Mouse (Mus musculus) heart, postnatal 36 days (tissue): Measurements from ENCODE around the gene Plekho1. TPM values are rescaled to one million over a fixed set of nuclear protein-coding genes. Genes with fewer than 3 reads are reported as not detected.
"Not testable (repeated sequence)": the region's sequence is repeated elsewhere in the genome, so short reads cannot be mapped to it uniquely, and the experiment has no call there.

ENCODE experiments used
- DNase-seq, 2 experiments: peaks; one replicate each; pipeline ENCODE4 v3.0.0; 2021 to 2022
- intact Hi-C: fragments of 180-260 bp; cut with DNase I; formaldehyde crosslinking; loops from one replicate; pipeline ENCODE4 v1.15.1; 2025
- total RNA-seq, 2 experiments: library from RNA; stranded (reverse); gene quantifications; 2 replicates each; pipeline ENCODE4 v1.2.3; 2021

Plekho1 gene
- total RNA-seq, 2 experiments from 2014 or later: 73.4 to 81.1 TPM

DNA sequence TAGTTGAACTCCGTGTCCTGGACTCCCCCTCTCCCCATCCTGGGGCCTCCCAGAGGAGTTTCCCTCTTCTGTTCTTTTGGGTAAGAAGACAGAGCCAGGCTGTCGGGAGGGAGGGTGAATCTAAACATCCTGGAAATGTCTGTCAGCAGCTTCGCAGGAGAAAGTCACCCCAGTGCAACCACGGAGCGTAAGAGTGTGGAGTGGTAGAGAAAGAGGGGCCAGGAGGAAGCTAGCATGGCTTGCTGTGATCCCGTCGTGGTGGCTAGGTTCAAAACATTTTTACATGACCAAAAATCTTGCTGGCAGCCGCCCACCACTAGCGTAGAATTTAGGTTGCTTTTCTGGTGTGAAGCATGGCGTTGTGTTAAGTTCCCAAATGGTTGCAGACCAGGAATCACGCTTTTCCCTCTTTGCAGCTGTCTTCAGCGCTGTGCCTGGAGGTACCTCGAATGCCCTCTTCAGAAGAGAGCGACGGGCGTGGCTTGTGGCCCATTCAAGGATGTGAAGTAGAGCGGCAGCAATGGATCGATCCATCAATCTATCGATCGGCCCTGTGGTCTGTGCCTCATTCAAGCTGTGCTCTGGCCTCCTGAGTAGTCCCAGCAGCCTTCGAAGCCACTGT is 9.7 kb downstream of the Plekho1 start:
- intact Hi-C loops: no loop called here
- DNase-seq: peak; percentile 38 to 44

DNA sequence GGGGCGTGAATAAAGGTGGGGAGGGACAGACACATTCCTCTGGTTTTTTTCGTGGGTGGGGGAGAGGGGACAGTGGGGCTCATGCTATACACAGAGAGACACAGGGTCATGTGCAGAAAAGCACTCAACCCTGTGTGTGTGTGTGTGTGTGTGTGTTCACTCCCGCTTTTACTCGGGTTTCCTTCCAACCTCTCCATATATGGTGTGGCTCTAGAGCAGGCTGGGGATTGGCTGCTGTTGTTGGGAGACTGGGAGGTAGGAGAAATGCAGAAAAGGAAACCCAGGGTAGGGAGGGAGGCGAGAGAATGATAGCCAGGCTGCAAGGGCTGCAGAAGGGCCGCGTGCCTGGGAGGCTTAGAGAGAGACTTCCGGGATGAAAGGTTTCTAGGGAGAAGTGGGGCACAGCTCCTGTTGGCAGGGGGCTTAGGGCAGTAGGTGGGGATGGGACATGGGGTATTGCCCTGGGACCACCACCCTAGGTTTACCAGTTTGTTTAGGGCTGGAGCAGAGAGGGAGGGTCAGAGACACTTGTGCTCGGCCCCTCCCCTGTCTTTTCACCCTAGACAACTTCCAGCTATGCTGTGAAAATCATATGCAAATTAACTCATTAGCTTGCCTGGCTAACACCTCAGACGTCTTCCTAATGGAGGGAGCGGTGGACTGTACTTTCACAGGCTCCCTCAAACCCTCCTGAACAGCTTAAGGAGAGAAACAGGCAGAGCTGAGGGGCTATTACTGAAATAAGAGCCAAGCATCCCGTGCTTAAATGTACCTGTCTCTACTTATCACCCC is 10.4 kb downstream of the Plekho1 start:
- intact Hi-C loops: loop anchor here (2.0 kb wide), 1 partner anchor 13 kb away; no protein-coding TSS in a partner anchor
- DNase-seq: peak; percentile 61 to 62

DNA sequence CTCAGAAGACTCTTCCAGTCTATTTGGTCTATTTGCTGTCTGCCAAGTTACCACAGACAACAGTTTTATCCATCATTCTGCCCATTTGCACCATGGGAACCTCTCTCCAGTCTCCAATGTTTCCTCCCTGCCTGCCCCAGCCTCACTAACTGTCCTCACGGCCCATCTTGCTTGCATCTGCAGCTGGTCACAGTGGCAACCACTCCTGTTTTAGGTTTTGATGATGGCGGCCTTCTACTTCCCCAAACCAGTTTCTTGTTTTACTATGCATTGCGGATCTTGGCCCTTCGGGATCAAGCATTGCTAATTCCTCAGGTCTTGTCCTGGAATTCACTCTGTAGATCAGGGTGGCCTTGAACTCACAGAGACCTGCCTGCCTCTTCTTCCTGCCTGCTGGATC is 13.7 kb downstream of the Plekho1 start:
- no peak for DNase-seq
- intact Hi-C loops: no loop called here

DNA sequence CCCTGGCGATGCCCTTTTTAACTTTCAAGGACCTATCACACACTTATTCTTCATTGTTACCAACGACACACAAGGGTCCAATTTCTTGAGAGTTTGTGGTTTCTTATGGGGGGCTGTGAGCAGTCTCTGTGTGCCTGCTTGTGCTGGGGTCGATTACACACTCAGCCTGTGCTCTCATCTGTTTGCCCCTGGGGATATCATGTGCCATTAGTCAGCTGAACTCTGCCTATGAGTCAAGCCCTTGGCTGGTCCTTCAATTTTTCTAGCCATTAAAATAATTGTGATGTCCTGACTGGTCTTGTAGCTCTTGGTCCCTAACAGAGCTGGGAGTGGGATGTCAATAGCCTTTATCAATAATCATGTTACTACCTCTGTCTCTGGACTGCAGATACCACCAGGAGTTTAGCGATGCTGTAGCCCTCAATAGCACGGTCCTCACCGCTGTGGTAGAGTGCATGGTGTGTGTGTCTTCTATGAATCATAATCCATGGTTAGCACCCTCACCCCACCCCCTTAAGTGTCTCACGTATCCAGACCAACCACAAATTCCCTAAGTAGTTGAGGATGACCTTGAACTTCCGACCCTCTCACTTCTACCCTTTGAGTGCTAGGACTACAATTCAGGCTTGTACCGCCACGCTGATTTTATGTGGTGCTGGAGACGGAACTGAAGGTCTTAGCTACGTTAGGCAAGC is 15.4 kb downstream of the Plekho1 start:
- intact Hi-C loops: no loop called here
- no peak for DNase-seq

DNA sequence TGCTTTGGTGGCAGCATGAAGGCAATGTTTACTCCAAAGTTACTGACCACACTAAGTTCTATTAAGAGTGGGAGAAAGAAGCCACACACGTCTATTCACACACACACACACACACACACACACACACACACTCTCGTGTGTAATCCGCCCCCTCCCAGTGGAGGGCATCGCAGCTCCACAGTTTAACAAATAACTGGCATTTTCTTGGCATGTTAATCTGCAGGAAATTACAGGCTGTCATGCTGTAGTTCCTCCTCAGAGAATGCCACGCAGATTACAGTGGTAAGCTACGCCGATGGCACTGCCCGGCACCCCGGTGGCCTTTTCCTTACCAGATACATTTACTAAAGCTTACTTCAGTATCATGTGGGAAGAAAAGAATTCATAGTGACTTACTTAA is 17.5 kb downstream of the Plekho1 start:
- intact Hi-C loops: no loop called here
- DNase-seq: no peak

DNA sequence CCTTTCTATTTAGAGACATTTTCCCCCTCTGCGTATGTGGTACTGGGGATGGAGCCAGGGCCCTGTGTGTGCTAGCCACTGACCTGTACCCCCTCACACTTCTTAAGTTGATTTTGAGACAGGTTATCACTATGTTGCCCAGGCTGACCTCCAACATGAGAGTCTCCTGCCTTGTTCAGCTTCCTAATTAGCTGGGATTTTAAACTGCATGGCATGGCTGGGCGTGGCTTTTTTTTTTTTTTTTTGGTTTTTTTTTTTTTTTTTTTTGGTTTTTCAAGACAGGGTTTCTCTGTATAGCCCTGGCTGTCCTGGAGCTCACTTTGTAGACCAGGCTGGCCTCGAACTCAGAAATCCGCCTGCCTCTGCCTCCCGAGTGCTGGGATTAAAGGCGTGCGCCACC is 18.2 kb downstream of the Plekho1 start:
- intact Hi-C loops, DNase-seq: not testable (repeated sequence)

DNA sequence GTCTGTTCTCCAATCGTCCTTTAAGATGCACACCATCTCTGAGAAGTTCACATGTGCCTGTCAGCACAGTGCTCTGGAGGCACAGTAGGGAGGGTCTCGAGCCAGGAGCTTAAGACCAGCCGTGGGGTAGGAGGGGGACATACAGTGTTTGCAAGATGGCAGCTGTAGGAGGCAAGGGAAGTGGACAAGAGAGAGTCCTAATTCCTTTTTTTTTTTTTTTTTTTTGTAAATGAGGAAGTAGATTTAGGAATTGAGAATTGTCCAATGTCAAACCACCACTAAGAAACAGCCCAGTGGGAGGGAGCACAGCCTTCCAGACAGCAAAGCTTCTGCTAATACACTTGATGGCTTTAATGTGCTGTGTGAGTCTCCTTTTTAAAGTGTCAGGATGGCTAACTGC is 18.7 kb downstream of the Plekho1 start:
- DNase-seq: no peak
- intact Hi-C loops: no loop called here

DNA sequence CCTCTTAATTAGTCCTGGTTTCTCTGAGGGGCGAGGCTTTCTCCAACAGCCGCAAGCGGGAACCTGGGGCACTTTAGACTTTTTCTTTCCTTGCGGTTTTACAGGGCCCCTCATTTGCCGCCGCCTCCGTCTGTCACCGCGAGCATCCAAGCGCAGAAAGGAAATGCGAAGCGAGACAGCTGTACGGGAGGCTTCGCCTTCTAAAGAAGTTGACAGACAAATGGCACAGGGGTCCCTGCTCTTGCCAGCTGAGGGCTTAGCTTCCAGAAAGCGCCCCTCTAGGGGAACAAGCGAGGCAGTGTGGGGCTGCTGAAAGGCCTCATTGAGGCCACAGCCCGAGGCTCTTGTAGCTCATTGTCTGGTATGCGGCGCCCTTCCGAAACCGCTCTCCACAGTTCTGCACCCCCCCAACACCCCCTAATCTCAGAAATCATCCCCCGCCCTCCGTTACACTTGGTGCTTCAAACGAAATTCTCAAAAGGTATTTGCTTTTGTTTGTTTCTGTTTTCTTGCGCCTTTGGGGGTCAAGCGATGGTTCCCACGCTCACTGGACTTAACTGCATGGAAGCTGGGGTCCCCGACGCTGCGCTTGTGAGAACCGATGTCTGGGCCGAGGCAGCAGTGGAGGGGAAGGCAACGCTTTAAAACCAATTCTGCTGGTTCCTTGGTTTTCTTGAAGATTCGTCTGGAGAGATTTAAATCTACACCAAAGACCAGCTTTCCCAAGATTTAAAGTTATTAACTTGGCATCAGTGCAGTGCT is 22.7 kb downstream of the Plekho1 start:
- intact Hi-C loops: no loop called here
- no peak for DNase-seq

DNA sequence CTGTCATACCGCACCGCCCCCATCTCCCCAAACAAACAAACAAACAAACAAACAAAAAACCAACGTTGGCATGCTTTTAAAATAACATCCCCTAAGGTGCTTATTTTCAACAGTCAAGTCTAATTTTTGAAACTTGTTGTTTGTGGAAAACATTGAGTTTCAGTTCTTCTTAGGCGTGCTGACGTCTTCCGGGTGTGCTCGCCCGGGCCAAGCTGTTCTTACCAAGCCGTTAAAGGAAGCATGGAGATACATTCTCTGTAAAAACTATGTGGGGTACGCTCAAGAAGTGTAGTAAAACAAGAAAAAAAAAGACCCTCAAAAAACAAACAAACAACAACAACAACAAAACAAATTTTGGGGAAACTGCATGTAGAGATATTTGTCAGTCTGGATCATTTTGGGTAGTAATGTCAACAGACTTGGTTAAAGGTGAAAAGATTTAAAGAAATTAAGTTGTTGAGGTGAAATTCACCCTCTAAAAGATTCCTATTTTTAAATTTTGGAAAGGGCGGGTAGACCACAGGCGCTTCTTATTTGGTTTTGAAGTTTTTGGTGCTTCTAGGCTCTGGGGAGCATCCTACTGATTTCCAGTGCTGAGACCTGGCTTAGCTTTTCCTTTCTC is 23.4 kb downstream of the Plekho1 start:
- intact Hi-C loops: no loop called here

DNA sequence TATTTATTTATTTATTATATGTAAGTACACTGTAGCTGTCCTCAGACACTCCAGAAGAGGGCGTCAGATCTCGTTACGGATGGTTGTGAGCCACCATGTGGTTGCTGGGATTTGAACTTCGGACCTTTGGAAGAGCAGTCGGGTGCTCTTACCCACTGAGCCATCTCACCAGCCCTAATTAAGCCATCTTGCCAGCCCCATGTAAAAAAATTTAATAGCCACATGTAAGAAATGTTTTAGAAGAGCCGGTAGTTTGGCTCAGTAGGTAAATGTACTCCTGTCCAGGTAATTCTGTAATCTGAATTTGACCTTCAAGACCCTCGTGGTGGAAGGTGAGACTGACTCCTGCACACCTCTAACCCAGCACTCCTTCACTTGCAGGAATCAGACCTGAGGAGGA is 25.1 kb downstream of the Plekho1 start:
- intact Hi-C loops: not testable (repeated sequence)

More for the DNA sequence above, 23.4 kb downstream of the Plekho1 start:
- no peak for DNase-seq

DNA sequence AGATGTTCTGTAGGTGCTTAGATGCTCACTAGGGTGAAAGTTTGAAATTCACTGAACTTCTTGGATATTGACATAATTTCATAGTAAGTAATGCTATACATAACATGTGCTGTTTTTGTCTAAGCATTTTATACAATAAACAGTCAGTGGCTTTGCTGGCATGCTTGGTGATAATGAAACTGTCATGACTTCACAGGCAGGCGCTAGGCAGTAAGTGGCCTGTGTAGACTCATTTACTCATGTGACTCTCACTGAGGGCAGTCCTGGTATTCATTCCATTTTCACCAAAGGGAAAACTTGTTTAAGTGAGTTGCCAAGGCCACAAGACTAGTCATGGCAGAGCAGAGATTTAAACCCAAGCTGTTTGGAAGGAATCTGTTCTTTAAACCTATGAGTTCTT is 26.5 kb downstream of the Plekho1 start:
- intact Hi-C loops: no loop called here
- no peak for DNase-seq

More for the DNA sequence above, 25.1 kb downstream of the Plekho1 start:
- not testable (repeated sequence) for DNase-seq

DNA sequence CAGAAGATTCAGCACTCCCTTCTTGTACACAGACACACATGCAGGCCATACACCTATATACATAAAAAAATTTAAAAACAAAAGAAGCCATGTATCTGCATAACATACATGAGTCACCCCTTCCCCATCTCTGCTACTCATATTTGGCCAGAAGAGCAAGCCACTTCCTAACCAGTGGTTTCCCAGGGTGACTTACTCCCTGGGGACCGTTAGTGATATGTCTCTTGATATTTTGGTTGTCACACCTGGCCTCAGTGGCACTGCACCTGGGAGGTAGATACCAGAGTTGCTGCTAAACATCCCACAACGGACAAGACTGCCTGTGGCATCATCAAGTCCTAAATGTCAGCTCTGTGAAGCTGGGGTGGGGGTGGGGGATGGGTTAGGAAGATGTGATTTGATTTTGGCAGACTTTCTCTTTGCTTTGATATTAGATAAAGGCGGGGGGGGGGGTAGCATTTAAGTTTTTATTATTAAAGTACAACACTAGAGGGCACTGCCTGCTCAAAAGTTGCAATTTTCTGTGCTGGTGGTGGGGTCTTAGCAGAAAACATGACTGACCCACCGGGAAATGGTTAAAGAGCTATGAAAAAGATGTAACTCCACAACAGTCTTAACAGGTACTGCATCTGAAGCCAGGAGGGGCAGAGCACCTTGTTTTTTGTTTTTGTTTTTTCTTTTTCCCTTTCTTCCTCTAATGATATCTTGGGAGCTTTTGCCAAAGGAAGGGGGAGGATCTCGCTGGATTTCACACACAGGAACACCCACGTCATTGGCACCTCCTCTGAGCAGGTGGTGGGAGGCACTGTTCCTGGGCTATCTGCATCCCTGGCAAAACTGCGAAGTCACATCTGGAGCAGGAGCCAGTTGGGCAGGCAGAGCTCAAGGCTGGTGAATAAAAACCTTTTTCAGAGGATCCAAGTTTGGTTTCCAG is 30.0 kb downstream of the Plekho1 start:
- intact Hi-C loops: loop anchor here (1.0 to 2.0 kb wide), 3 partner anchors 27 to 181 kb away; no protein-coding TSS in a partner anchor
- DNase-seq: peak; percentile 27 to 48

DNA sequence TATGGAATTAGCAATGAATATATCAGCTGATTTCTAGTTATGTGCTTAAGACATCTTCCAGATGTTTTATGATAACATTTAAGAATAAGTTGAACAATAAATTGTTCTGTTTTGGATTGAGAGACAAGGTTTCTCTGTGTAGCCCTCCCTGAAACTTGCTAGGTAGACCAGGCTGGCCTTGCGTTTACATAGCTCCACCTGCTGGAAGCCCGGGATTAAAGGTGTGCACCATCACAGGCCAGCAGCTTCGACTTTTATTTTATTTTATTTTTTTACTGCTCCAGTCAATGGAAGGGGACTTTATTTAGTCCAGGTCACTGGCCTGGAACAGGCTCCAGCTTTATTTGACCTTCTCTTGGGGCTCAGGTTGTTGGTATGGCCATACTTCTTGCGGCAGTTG is 32.1 kb downstream of the Plekho1 start:
- DNase-seq: no peak

DNA sequence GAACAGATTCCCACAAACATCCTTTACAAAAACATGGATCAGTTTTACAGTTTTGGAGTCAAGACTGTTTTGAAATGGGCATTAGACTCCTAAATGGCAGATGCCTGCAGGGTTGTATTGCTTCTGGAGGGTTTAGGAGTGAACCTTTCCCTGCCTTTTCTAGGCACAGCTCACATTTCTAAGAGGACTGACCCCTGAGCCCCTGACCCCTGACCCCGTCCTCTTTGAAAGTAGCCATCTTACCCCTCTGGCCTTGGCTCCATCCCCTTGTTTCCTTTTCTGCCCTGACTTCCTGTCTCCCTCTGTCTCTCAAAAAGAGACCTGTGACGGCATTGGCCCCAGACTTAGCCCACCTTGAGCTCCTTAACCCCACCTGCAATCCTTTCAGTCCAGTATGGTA is 32.6 kb downstream of the Plekho1 start:
- intact Hi-C loops: loop anchor here (5.0 kb wide), 2 partner anchors 81 to 101 kb away; partner anchors contain the start of gene Ciart
- no peak for DNase-seq

More for the DNA sequence above, 32.1 kb downstream of the Plekho1 start:
- intact Hi-C loops: loop anchor here (2.0 to 5.0 kb wide), 3 partner anchors 81 to 183 kb away; partner anchors contain the start of gene Ciart

DNA sequence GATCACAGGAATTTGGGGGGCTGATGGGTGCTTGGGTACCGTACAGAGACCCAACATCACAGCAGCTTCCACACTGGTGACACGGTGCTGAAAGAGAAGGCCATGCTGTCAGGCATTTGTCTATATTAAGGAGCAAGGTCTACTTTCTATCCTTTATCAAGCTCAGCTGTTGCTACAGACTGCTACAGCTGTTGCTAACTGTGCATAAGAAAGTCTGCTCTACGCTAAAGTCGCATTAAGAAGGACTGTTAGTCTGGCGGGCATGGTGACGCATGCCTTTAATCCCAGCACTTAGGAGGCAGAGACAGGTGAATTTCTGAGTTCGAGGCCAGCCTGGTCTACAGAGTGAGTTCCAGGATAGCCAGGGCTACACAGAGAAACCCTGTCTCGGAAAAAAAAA is 33.6 kb downstream of the Plekho1 start:
- not testable (repeated sequence) for DNase-seq
- intact Hi-C loops: loop anchor here (5.0 kb wide), 2 partner anchors 80 to 100 kb away; partner anchors contain the start of gene Ciart

DNA sequence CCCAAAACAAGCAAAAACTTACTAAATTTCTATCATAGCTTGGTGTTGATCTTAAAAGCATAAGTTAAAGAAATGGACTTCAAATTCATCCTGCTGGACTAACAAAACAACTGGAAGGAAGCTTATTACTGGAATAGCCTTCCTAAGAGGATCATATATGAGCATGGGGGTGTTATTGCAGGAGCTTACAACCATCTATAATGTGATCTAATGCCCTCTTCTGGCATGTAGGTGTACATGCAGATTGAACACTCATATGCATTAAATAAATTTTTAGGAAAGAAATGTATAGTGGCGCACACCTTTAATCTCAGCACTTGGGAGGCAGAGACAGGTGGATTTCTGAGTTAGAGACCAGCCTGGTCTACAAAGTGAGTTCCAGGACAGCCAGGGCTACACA is 36.0 kb downstream of the Plekho1 start:
- DNase-seq: no peak
- intact Hi-C loops: loop anchor here (5.0 kb wide), 2 partner anchors 78 to 98 kb away; partner anchors contain the start of gene Ciart

DNA sequence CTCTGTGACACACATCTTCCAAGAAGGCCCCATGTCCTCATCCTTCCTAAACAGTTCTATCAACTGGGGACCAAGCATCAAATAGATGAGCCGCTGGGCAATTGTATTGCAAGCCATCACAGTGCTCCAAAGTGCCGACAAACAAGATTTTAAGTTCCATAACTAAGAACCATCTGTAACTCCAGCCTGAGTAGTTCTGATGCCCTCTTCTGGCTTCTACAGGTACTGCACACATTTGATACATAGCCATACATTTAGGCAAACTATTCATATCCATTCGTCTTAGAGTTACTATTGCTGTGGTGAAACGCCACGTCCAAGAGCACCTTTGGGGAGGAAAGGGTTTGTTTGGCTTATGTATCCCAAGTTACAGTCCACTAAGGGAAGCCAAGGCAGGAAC is 36.7 kb downstream of the Plekho1 start:
- intact Hi-C loops: no loop called here
- DNase-seq: no peak

DNA sequence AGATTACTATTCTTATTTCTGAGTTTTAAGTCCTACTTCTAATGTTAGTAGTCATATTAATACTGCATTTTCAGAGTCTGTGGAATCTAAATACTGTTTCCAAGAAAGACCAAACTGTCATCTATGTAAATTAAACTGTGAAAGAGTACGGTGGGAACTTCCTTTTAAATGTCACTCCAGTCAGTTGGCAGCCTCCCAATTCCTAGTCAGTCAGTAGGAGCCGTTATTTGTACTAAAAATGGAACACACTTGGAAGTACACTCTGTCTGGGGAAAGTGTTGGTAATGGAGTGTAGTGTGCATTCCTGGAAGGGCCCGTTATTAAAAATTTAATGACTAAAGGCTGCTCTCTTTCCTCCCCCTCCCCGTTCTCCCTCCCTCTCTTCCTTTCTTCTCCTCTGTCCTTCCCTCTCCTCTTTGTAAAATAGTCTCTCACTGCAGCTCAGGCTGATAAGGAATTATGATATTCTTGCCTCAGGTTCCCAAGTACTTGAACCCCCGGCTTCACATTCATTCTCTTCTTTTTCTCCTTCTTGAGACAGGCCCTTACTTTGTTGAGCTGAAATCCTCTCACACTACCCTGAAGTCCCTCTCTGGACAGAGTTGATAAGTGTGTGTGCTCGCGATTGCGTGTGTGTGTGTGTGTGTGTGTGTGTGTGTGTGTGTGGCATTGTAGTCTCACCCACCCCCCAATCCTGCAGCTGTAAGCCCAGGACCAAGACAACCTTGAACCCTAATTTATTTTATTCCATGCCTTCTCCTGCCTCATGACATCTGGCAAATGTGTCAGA is 38.2 kb downstream of the Plekho1 start:
- intact Hi-C loops: no loop called here
- DNase-seq: peak; percentile 37 to 50
